Mouse (Mus musculus): ENCODE measurements at regions not wholly inside any gene's neighbourhood (a gene's known extent, or its start where the extent isn't known, plus 50 kb on each side); places are given as distances from the start of the nearest gene placed in this dataset.

GRCm38 (mm10) chr19:15791264-15791913, 155.7 kb downstream of the Psat1 start:
- intact Hi-C loops (cut with DNase I), result no loop called here
- H3K4me3 ChIP-seq, result no peak overlapping the region
- H3K27ac ChIP-seq, result no peak overlapping the region
- no peak for TF ChIP-seq CTCF (IDR thresholded peaks at IDR 0.05)
- DNase-seq (ENCODE audit: extremely low spot score in 1 of 2, low spot score in 2 of 2), result no peak

GRCm38 (mm10) chr19:15790620-15791263, 156.4 kb downstream of the Psat1 start:
- intact Hi-C loops (cut with DNase I), result no loop called here
- Histone ChIP-seq H3K27ac (no peak overlapping the region), H3K4me3 (no peak overlapping the region; the same call in 1 of the 2 replicates)
- DNase-seq (ENCODE audit: extremely low spot score in 1 of 2, low spot score in 2 of 2), result no peak
- TF ChIP-seq CTCF (IDR thresholded peaks at IDR 0.05), result no peak

DNA sequence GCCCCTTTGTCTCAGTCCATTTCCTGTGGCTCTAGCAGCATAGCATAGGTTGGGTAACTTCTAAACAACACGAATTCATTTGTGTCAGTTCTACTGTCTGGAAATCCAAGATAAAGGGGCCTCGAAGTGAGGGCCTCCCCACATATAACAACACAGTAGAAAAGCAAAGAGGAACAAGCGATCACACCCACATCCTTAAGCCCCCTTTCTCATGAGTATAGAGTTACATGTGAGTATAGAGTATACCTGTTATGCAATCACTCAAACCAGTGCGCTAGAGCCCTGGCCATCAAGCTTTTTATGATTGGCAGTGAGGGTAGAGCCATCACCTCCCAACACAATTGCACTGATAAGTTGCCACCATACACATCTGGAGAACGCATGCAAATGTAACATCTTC, 157.4 kb downstream of the Psat1 start:
- TF ChIP-seq CTCF (IDR thresholded peaks at IDR 0.05), result no peak
- no peak overlapping the region for H3K27ac ChIP-seq
- intact Hi-C loops (cut with DNase I), result no loop called here
- no peak for DNase-seq (ENCODE audit: extremely low spot score in 1 of 2, low spot score in 2 of 2)
- H3K4me3 ChIP-seq, result no peak overlapping the region

DNA sequence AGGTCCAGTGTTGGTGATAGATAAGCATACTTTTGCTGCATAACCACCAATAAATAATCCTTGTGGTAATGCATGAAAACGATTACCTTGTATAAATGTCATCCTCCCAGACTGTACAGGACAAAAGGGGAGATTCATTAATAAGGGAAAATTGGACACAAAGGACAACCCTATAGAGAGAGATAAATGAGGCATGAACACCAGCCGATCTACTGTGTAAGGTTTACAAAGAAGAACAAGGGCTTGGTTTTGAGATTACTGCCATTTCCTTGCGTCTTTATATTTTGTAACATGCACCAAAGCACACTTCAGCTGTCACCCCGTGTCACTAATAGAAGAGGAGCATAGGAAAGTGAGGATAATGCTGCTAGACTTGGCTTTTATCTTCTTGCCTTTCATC, 162.5 kb downstream of the Psat1 start:
- intact Hi-C loops (cut with DNase I), result no loop called here
- no peak for DNase-seq (ENCODE audit: extremely low spot score in 1 of 2, low spot score in 2 of 2)
- Histone ChIP-seq H3K27ac (no peak overlapping the region), H3K4me3 (no peak overlapping the region)
- TF ChIP-seq CTCF (IDR thresholded peaks at IDR 0.05), result no peak

DNA sequence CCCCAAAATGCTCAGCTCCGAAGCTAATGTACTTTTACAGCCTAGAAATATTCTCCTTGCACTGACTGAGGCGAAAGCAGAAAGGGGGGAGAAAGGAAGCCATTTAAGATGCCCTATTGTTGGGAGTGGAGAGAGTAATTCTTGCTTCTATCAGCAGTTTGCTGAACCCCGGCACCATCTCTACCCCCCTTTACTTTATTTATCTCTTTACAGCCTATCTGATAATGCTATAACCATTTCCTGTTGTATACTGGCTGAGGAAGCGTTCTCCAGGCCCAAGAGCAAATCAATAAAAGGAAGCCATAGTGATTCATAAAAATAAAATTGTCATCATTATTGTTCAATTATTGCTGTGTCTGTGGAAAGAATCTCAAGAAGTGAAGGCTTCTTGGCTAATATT, 177.5 kb downstream of the Psat1 start:
- H3K27ac ChIP-seq, result no peak overlapping the region
- intact Hi-C loops (cut with DNase I), result no loop called here
- TF ChIP-seq CTCF (IDR thresholded peaks at IDR 0.05), result no peak
- no peak overlapping the region for H3K4me3 ChIP-seq
- DNase-seq (ENCODE audit: extremely low spot score in 1 of 2, low spot score in 2 of 2), result no peak

GRCm38 (mm10) chr19:15761086-15761485, 186.1 kb downstream of the Psat1 start:
- no peak for DNase-seq (ENCODE audit: extremely low spot score in 1 of 2, low spot score in 2 of 2)
- Histone ChIP-seq H3K4me3 (no peak overlapping the region), H3K27ac (no peak overlapping the region)
- no peak for TF ChIP-seq CTCF (IDR thresholded peaks at IDR 0.05)
- intact Hi-C loops (cut with DNase I), result no loop called here

DNA sequence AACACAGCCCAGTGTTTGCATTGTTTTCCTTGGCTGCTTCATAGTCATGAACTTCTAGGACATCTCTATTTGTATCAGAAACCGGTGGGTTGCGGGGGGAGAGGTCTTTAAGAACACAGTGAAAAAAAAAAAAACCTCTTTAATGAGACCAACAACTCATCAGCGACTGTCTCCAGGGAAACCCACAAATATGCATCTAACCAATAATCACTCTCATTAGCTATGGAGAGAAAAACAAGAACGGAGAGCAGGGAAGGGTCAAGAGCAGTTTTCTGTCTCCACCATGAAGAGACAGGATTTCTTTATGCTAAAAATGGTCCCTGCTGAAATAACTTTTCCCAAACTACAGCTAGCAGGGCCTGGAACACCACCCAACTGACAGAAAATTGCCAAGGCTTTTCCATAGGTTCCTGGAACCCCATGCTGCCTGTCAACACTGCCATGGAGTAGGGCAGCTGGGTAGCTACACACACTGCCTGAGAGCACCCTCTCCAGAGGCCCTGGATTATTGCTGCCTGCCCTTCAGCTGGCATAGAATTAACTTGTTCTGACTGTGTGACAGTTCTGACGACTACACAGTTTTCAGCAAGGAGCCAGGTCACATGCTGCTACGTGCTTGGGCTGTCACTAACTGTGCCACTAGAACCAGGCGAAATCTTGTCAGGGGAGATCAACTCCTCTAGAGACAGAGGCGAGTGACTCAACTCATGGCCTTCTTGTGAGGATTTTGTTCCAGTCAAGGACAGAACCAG, 201.9 kb downstream of the Psat1 start:
- no peak for DNase-seq (ENCODE audit: extremely low spot score in 1 of 2, low spot score in 2 of 2)
- intact Hi-C loops (cut with DNase I), result no loop called here
- Histone ChIP-seq H3K4me3 (no peak overlapping the region), H3K27ac (no peak overlapping the region)
- TF ChIP-seq CTCF (IDR thresholded peaks at IDR 0.05), result no peak

DNA sequence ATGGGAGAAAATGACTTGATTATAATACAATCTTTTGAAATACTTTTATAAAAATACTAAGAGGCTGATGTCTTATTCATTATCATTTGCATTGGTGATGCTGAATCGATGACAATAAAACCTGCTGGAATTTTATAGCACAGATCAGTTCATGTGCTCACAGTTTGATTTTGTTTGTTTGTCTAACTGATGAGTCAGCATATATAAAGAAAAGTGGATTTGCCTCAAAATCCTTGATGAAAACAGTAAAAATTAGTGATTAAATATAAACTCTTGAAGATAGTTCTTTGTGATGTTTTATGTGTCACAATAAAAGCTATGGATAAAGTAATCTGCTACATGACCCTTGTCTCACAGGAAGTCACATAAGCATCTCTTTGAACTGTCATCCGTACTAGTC, 210.9 kb downstream of the Psat1 start:
- H3K4me3 ChIP-seq, result no peak overlapping the region
- DNase-seq (ENCODE audit: extremely low spot score in 1 of 2, low spot score in 2 of 2), result no peak
- intact Hi-C loops (cut with DNase I), result no loop called here
- H3K27ac ChIP-seq, result no peak overlapping the region
- no peak for TF ChIP-seq CTCF (IDR thresholded peaks at IDR 0.05)

- intact Hi-C loops (cut with DNase I), result no loop called here
- Histone ChIP-seq H3K27ac (no peak overlapping the region), H3K4me3 (no peak overlapping the region)
- no peak for TF ChIP-seq CTCF (IDR thresholded peaks at IDR 0.05)
- DNase-seq (ENCODE audit: extremely low spot score in 1 of 2, low spot score in 2 of 2), result no peak
Observed at GRCm38 (mm10) chr19:15726785-15727406, 220.2 kb downstream of the Psat1 start.

DNA sequence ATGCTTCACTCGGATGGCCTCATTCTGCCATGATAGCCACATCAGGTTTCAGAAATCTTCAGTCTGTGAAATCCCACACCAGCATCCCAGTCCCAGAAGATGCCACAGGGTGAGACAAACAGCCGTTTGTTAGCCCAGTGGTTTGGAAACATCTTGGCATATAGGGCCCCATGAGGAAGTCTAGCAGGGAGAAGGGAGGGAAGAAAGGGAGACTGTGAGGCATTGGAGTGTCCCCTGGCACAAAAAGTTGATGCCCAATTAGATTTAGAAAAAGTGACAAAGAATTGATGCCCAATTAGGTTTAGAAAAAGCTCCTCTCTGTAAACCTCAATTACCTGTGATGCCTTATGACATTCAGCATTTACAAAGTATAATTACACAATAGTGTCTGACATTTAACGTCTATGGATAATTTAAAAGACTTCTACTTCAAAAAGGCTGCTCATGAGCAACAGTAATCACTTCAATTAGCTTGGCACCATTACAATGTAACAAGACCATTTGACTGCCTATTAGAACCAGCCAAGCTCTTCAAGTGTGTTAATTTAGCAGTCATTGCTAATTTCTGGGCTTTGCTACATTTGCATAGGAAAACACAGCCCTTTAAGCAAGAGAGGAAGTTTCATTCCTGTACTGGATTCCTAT, 254.6 kb downstream of the Psat1 start:
- no peak overlapping the region for H3K27ac ChIP-seq
- no peak overlapping the region for H3K4me3 ChIP-seq
- intact Hi-C loops (cut with DNase I), result no loop called here
- DNase-seq (ENCODE audit: extremely low spot score in 1 of 2, low spot score in 2 of 2), result no peak
- TF ChIP-seq CTCF (IDR thresholded peaks at IDR 0.05), result no peak

DNA sequence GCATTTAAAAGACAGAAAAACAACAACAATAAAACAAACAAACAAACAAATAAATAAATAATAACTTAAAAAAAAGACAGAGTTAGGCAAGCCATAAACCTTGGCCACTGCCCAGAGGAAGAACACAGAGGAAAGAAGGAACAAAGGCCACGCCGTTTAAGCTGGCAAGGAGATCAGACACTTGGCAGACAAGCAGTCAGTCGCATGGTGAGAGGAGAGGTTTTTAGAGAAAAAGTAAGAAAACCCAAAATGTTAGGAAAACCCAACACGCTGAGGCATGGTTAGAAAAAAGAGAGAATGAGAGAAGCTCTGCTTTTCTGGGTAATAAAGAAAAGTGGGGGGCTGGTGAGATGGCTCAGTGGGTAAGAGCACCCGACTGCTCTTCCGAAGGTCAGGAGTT, 277.1 kb downstream of the Psat1 start:
- no peak overlapping the region for H3K27ac ChIP-seq
- DNase-seq (ENCODE audit: extremely low spot score in 1 of 2, low spot score in 2 of 2), result no peak
- no peak for TF ChIP-seq CTCF (IDR thresholded peaks at IDR 0.05)
- intact Hi-C loops (cut with DNase I), result no loop called here
- no peak overlapping the region for H3K4me3 ChIP-seq

GRCm38 (mm10) chr19:15669541-15669940, 277.6 kb downstream of the Psat1 start:
- no peak for TF ChIP-seq CTCF (IDR thresholded peaks at IDR 0.05)
- Histone ChIP-seq H3K4me3 (no peak overlapping the region), H3K27ac (peak overlapping the region; percentile 19; the same call in 1 of the 2 replicates)
- intact Hi-C loops (cut with DNase I), result no loop called here
- no peak for DNase-seq (ENCODE audit: extremely low spot score in 1 of 2, low spot score in 2 of 2)
